Mouse (Mus musculus): ENCODE measurements at regions not wholly inside any gene's neighbourhood (a gene's known extent, or its start where the extent isn't known, plus 50 kb on each side); places are given as distances from the start of the nearest gene placed in this dataset.

- Histone ChIP-seq H3K9ac (no peak overlapping the region), H3K27me3 (no peaks in the 10 kb centered on the region), H3K4me1 (replicated peaks) (peaks cover 16% of the 10 kb centered on the region), H3K36me3 (no peaks in the 10 kb centered on the region), H3K9me3 (no peaks in the 10 kb centered on the region), H3K27ac (replicated peaks) (no peak overlapping the region), H3K4me2 (no peak overlapping the region), H3K4me3 (no peak overlapping the region)
- no peak for ATAC-seq (ENCODE audit: low FRiP score, low read depth)
- whole genome bisulfite sequencing: 86% methylated on average over 7 of the region's 7 CpGs
Observed at GRCm38 (mm10) chr17:64466273-64466672, 134.3 kb upstream of the Man2a1 start.

- Histone ChIP-seq H3K4me3 (no peak overlapping the region), H3K36me3 (no peaks in the 10 kb centered on the region), H3K27me3 (no peaks in the 10 kb centered on the region), H3K4me2 (no peak overlapping the region), H3K4me1 (replicated peaks) (peaks cover 16% of the 10 kb centered on the region), H3K27ac (replicated peaks) (no peak overlapping the region), H3K9me3 (no peaks in the 10 kb centered on the region), H3K9ac (no peak overlapping the region)
- ATAC-seq (ENCODE audit: low FRiP score, low read depth): no peak
- WGBS: 69% methylated on average over 9 of the region's 9 CpGs
Observed at GRCm38 (mm10) chr17:64466746-64467145, 133.8 kb upstream of the Man2a1 start.

- no peaks in the 10 kb centered on the region for H3K27me3 ChIP-seq
- WGBS: 63% methylated on average over 10 of the region's 12 CpGs
- no peaks in the 10 kb centered on the region for H3K9me3 ChIP-seq
- no peaks in the 10 kb centered on the region for H3K36me3 ChIP-seq
- H3K4me2 ChIP-seq: no peak overlapping the region
- ATAC-seq (ENCODE audit: low FRiP score, low read depth): no peak
- no peak overlapping the region for H3K4me3 ChIP-seq
- no peak overlapping the region for H3K9ac ChIP-seq
- no peak overlapping the region for H3K27ac ChIP-seq (replicated peaks)
- H3K4me1 ChIP-seq (replicated peaks): peaks cover 16% of the 10 kb centered on the region
Observed at GRCm38 (mm10) chr17:64467297-64467696, 133.2 kb upstream of the Man2a1 start.

- Histone ChIP-seq H3K4me2 (peak overlapping the region; percentile 30), H3K9ac (no peak overlapping the region), H3K27ac (replicated peaks) (no peak overlapping the region), H3K36me3 (no peaks in the 10 kb centered on the region), H3K27me3 (no peaks in the 10 kb centered on the region), H3K4me3 (no peak overlapping the region), H3K4me1 (replicated peaks) (peaks cover 16% of the 10 kb centered on the region), H3K9me3 (no peaks in the 10 kb centered on the region)
- peak; percentile 51 for ATAC-seq (ENCODE audit: low FRiP score, low read depth)
- WGBS: 15% methylated on average over 12 of the region's 12 CpGs
Observed at GRCm38 (mm10) chr17:64469754-64470400, 130.7 kb upstream of the Man2a1 start.

GRCm38 (mm10) chr17:64480607-64481038 is 119.9 kb upstream of the Man2a1 start:
- no peak overlapping the region for H3K9ac ChIP-seq
- no peak for ATAC-seq (ENCODE audit: low FRiP score, low read depth)

GRCm38 (mm10) chr17:64484835-64485234 is 115.7 kb upstream of the Man2a1 start:
- H3K27me3 ChIP-seq: no peaks in the 10 kb centered on the region
- no peak for ATAC-seq (ENCODE audit: low FRiP score, low read depth)
- no peaks in the 10 kb centered on the region for H3K4me1 ChIP-seq (replicated peaks)
- 89% methylated on average over 4 of the region's 4 CpGs for WGBS
- no peak overlapping the region for H3K4me3 ChIP-seq
- H3K27ac ChIP-seq (replicated peaks): no peak overlapping the region
- no peaks in the 10 kb centered on the region for H3K36me3 ChIP-seq
- no peak overlapping the region for H3K4me2 ChIP-seq
- H3K9ac ChIP-seq: no peak overlapping the region
- H3K9me3 ChIP-seq: no peaks in the 10 kb centered on the region

More at GRCm38 (mm10) chr17:64480607-64481038, 119.9 kb upstream of the Man2a1 start:
- no peaks in the 10 kb centered on the region for H3K27me3 ChIP-seq
- H3K36me3 ChIP-seq: no peaks in the 10 kb centered on the region
- H3K4me2 ChIP-seq: no peak overlapping the region
- no peaks in the 10 kb centered on the region for H3K9me3 ChIP-seq
- no peak overlapping the region for H3K27ac ChIP-seq (replicated peaks)
- WGBS: 28% methylated on average over 1 of the region's 1 CpGs
- no peaks in the 10 kb centered on the region for H3K4me1 ChIP-seq (replicated peaks)
- no peak overlapping the region for H3K4me3 ChIP-seq

GRCm38 (mm10) chr17:64489769-64490335 is 110.7 kb upstream of the Man2a1 start:
- Histone ChIP-seq H3K36me3 (no peaks in the 10 kb centered on the region), H3K27me3 (no peaks in the 10 kb centered on the region), H3K4me2 (no peak overlapping the region), H3K4me3 (no peak overlapping the region), H3K4me1 (replicated peaks) (no peaks in the 10 kb centered on the region), H3K9ac (no peak overlapping the region), H3K27ac (replicated peaks) (no peak overlapping the region), H3K9me3 (no peaks in the 10 kb centered on the region)
- 84% methylated on average over 2 of the region's 2 CpGs for WGBS
- ATAC-seq (ENCODE audit: low FRiP score, low read depth): no peak

GRCm38 (mm10) chr17:64490664-64491063 is 109.9 kb upstream of the Man2a1 start:
- Histone ChIP-seq H3K4me2 (no peak overlapping the region), H3K9ac (no peak overlapping the region), H3K4me3 (no peak overlapping the region), H3K36me3 (no peaks in the 10 kb centered on the region), H3K4me1 (replicated peaks) (no peaks in the 10 kb centered on the region), H3K9me3 (no peaks in the 10 kb centered on the region), H3K27ac (replicated peaks) (no peak overlapping the region), H3K27me3 (no peaks in the 10 kb centered on the region)
- ATAC-seq (ENCODE audit: low FRiP score, low read depth): no peak
- 44% methylated on average over 7 of the region's 7 CpGs for WGBS

- no peaks in the 10 kb centered on the region for H3K27me3 ChIP-seq
- ATAC-seq (ENCODE audit: low FRiP score, low read depth): no peak
- no peak overlapping the region for H3K9ac ChIP-seq
- H3K4me2 ChIP-seq: no peak overlapping the region
- 67% methylated on average over 7 of the region's 10 CpGs for WGBS
- no peak overlapping the region for H3K27ac ChIP-seq (replicated peaks)
- H3K4me1 ChIP-seq (replicated peaks): no peaks in the 10 kb centered on the region
- H3K4me3 ChIP-seq: no peak overlapping the region
- no peaks in the 10 kb centered on the region for H3K9me3 ChIP-seq
- no peaks in the 10 kb centered on the region for H3K36me3 ChIP-seq
Observed at GRCm38 (mm10) chr17:64491922-64492353, 108.6 kb upstream of the Man2a1 start.

- no peak overlapping the region for H3K9ac ChIP-seq
- no peaks in the 10 kb centered on the region for H3K36me3 ChIP-seq
- no peak overlapping the region for H3K4me3 ChIP-seq
- H3K27me3 ChIP-seq: no peaks in the 10 kb centered on the region
- H3K4me2 ChIP-seq: no peak overlapping the region
- WGBS: 41% methylated on average over 9 of the region's 9 CpGs
- H3K27ac ChIP-seq (replicated peaks): no peak overlapping the region
- no peaks in the 10 kb centered on the region for H3K9me3 ChIP-seq
- 0 out of 2 replicates have a peak, but pooled peaks have one; percentile 54 for ATAC-seq (ENCODE audit: low FRiP score, low read depth)
- no peaks in the 10 kb centered on the region for H3K4me1 ChIP-seq (replicated peaks)
Observed at GRCm38 (mm10) chr17:64492614-64493269, 107.8 kb upstream of the Man2a1 start.

- H3K4me2 ChIP-seq: no peak overlapping the region
- no peaks in the 10 kb centered on the region for H3K27me3 ChIP-seq
- no peak for ATAC-seq (ENCODE audit: low FRiP score, low read depth)
- H3K4me1 ChIP-seq (replicated peaks): no peaks in the 10 kb centered on the region
- no peak overlapping the region for H3K27ac ChIP-seq (replicated peaks)
- H3K4me3 ChIP-seq: no peak overlapping the region
- no peaks in the 10 kb centered on the region for H3K9me3 ChIP-seq
- WGBS: 65% methylated on average over 15 of the region's 15 CpGs
- H3K9ac ChIP-seq: no peak overlapping the region
- H3K36me3 ChIP-seq: no peaks in the 10 kb centered on the region
Observed at GRCm38 (mm10) chr17:64499281-64499997, 101.1 kb upstream of the Man2a1 start.

- no peaks in the 10 kb centered on the region for H3K9me3 ChIP-seq
- ATAC-seq (ENCODE audit: low FRiP score, low read depth): no peak
- H3K9ac ChIP-seq: no peak overlapping the region
- H3K4me1 ChIP-seq (replicated peaks): no peaks in the 10 kb centered on the region
- H3K4me3 ChIP-seq: no peak overlapping the region
- H3K27ac ChIP-seq (replicated peaks): no peak overlapping the region
- H3K27me3 ChIP-seq: no peaks in the 10 kb centered on the region
- WGBS: 89% methylated on average over 2 of the region's 2 CpGs
- no peaks in the 10 kb centered on the region for H3K36me3 ChIP-seq
- H3K4me2 ChIP-seq: no peak overlapping the region
Observed at GRCm38 (mm10) chr17:64502376-64502775, 98.2 kb upstream of the Man2a1 start.

All from hindbrain, embryonic 15.5 days (tissue).